Mouse (Mus musculus) MEL (cell line): ENCODE data around the gene Fam167b. TPM values are rescaled to one million over a fixed set of nuclear protein-coding genes. Genes with fewer than 3 reads are reported as not detected.
A peak's percentile ranks its signal among the peaks of the same experiment; 100 is the strongest.

Experiments
- DNase-seq: peaks from one replicate; pipeline ENCODE4 v3.0.0; 2011; ENCODE audit warnings: low read depth, low spot score
- H3K27ac ChIP-seq: 2 replicates; pipeline ENCODE4 v1.5.1; 2012; ENCODE audit warnings: low read depth, mild to moderate bottlenecking, control low read depth, low read length, moderate library complexity; ENCODE audit not compliant: control insufficient read depth
- H3K27me3 ChIP-seq, 2 experiments: fragments of 150-350 bp in 1 of 2; sonication (generic) in 1 of 2; 2 replicates each; pipeline ENCODE4 v1.6.1; 2012; ENCODE audit warnings: low read length in 2 of 2, mild to moderate bottlenecking in 2 of 2, improper control_type of control experiment in 1 of 2, moderate library complexity in 1 of 2; ENCODE audit not compliant: insufficient read depth in 2 of 2, control insufficient read depth in 1 of 2
- H3K36me3 ChIP-seq, 2 experiments: 2 replicates each; pipeline ENCODE4 v1.6.1; 2012 to 2014; ENCODE audit warnings: low read length in 2 of 2, improper control_type of control experiment in 1 of 2, inconsistent platforms in 1 of 2, mild to moderate bottlenecking in 1 of 2; ENCODE audit not compliant: insufficient read depth in 2 of 2, control insufficient read depth in 1 of 2
- H3K4me1 ChIP-seq, 2 experiments: fragments of 150-350 bp in 1 of 2; sonication (generic) in 1 of 2; 2 replicates each; pipeline ENCODE4 v1.6.1; 2012; ENCODE audit warnings: low read length in 2 of 2, improper control_type of control experiment in 1 of 2, mild to moderate bottlenecking in 1 of 2; ENCODE audit not compliant: insufficient read depth in 2 of 2, control insufficient read depth in 1 of 2
- H3K4me3 ChIP-seq, 2 experiments: fragments of 150-350 bp in 1 of 2; sonication (generic) in 1 of 2; 2 replicates each; pipeline ENCODE4 v1.5.1; 2012; ENCODE audit warnings: low read depth in 2 of 2, low read length in 2 of 2, mild to moderate bottlenecking in 2 of 2, moderate library complexity in 2 of 2, control low read depth in 1 of 2, improper control_type of control experiment in 1 of 2; ENCODE audit not compliant: control insufficient read depth in 1 of 2, insufficient read depth in 1 of 2
- H3K79me2 ChIP-seq: 2 replicates; pipeline ENCODE4 v1.6.1; 2012; ENCODE audit warnings: mild to moderate bottlenecking, low read length, moderate library complexity; ENCODE audit not compliant: control insufficient read depth, poor library complexity, insufficient read depth
- H3K9ac ChIP-seq: 2 replicates; pipeline ENCODE4 v1.6.1; 2012; ENCODE audit warnings: low read depth, mild to moderate bottlenecking, control low read depth, low read length, moderate library complexity; ENCODE audit not compliant: control insufficient read depth, poor library complexity, severe bottlenecking
- H3K9me3 ChIP-seq: fragments of 150-350 bp; sonication (generic); replicated peaks from 2 replicates; pipeline ENCODE4 v1.6.1; 2012; ENCODE audit warnings: mild to moderate bottlenecking, low read length, improper control_type of control experiment, moderate library complexity; ENCODE audit not compliant: insufficient read depth
- CHD1 ChIP-seq: IDR thresholded peaks from 2 replicates; pipeline ENCODE4 v1.6.1; 2012; ENCODE audit warnings: low read depth, mild to moderate bottlenecking, inconsistent platforms, low read length, improper control_type of control experiment
- CHD2 ChIP-seq: IDR thresholded peaks from 2 replicates; pipeline ENCODE4 v1.6.1; 2011; ENCODE audit warnings: low read length, improper control_type of control experiment
- CTCF ChIP-seq, 3 experiments: IDR thresholded peaks in 2 of 3; conservative IDR thresholded peaks in 1 of 3; 2 replicates each; pipeline ENCODE4 v1.5.1; 2011 to 2012; ENCODE audit warnings: low read length in 3 of 3, low read depth in 2 of 3, mild to moderate bottlenecking in 2 of 3, improper control_type of control experiment in 1 of 3, inconsistent platforms in 1 of 3, mixed read lengths in 1 of 3, moderate library complexity in 1 of 3; ENCODE audit not compliant: control insufficient read depth in 1 of 3, insufficient read depth in 1 of 3, poor library complexity in 1 of 3, severe bottlenecking in 1 of 3
- E2F4 ChIP-seq: IDR thresholded peaks from 2 replicates; pipeline ENCODE4 v1.6.1; 2011; ENCODE audit warnings: low read depth, low read length, improper control_type of control experiment, borderline replicate concordance
- ELF1 ChIP-seq: IDR thresholded peaks from 2 replicates; pipeline ENCODE4 v1.6.1; 2014; ENCODE audit warnings: low read depth, mild to moderate bottlenecking, inconsistent platforms, low read length, improper control_type of control experiment, moderate library complexity
- EP300 ChIP-seq, 2 experiments: IDR thresholded peaks; 2 replicates each; pipeline ENCODE4 v1.6.1; 2011; ENCODE audit warnings: improper control_type of control experiment in 2 of 2, low read length in 2 of 2, low read depth in 1 of 2, mild to moderate bottlenecking in 1 of 2
- ETS1 ChIP-seq: IDR thresholded peaks from 2 replicates; pipeline ENCODE4 v1.6.1; 2012; ENCODE audit warnings: low read depth, mild to moderate bottlenecking, inconsistent platforms, low read length, improper control_type of control experiment, moderate library complexity
- GABPA ChIP-seq: IDR thresholded peaks from 2 replicates; pipeline ENCODE4 v1.6.1; 2012; ENCODE audit warnings: low read depth, mild to moderate bottlenecking, inconsistent platforms, low read length, improper control_type of control experiment, moderate library complexity
- JUND ChIP-seq: IDR thresholded peaks from 2 replicates; pipeline ENCODE4 v1.6.1; 2011; ENCODE audit warnings: low read depth, mild to moderate bottlenecking, improper control_type of control experiment, low read length
- MAFK ChIP-seq: IDR thresholded peaks from 2 replicates; pipeline ENCODE4 v1.6.1; 2011; ENCODE audit warnings: low read depth, mild to moderate bottlenecking, low read length, improper control_type of control experiment, borderline replicate concordance
- MAZ ChIP-seq: IDR thresholded peaks from 2 replicates; pipeline ENCODE4 v1.6.1; 2012; ENCODE audit warnings: low read depth, mild to moderate bottlenecking, inconsistent platforms, low read length, improper control_type of control experiment
- MEF2A ChIP-seq: IDR thresholded peaks from 2 replicates; pipeline ENCODE4 v1.6.1; 2014; ENCODE audit warnings: low read depth, mild to moderate bottlenecking, inconsistent platforms, low read length, improper control_type of control experiment; ENCODE audit not compliant: poor library complexity, insufficient replicate concordance, severe bottlenecking; ENCODE audit errors: extremely low read depth
- MYC ChIP-seq: IDR thresholded peaks from 2 replicates; pipeline ENCODE4 v1.6.1; 2011; ENCODE audit warnings: low read depth, mild to moderate bottlenecking, low read length, improper control_type of control experiment, moderate library complexity
- POLR2AphosphoS2 ChIP-seq: IDR thresholded peaks from 2 replicates; pipeline ENCODE4 v1.6.1; 2011; ENCODE audit warnings: low read length, improper control_type of control experiment
- RCOR1 ChIP-seq: IDR thresholded peaks from 2 replicates; pipeline ENCODE4 v1.6.1; 2012; ENCODE audit warnings: low read depth, mild to moderate bottlenecking, inconsistent platforms, low read length, improper control_type of control experiment
- SIN3A ChIP-seq: IDR thresholded peaks from 2 replicates; pipeline ENCODE4 v1.6.1; 2012; ENCODE audit warnings: low read length, improper control_type of control experiment, inconsistent platforms
- SMC3 ChIP-seq: IDR thresholded peaks from 2 replicates; pipeline ENCODE4 v1.6.1; 2011; ENCODE audit warnings: low read depth, low read length, improper control_type of control experiment
- TCF12 ChIP-seq: IDR thresholded peaks from 2 replicates; pipeline ENCODE4 v1.6.1; 2014; ENCODE audit warnings: low read depth, mild to moderate bottlenecking, inconsistent platforms, low read length, improper control_type of control experiment, moderate library complexity
- UBTF ChIP-seq: IDR thresholded peaks from 2 replicates; pipeline ENCODE4 v1.6.1; 2012; ENCODE audit warnings: low read depth, mild to moderate bottlenecking, inconsistent platforms, low read length, improper control_type of control experiment, moderate library complexity, borderline replicate concordance; ENCODE audit not compliant: insufficient read depth
- USF2 ChIP-seq, 2 experiments: IDR thresholded peaks; 2 replicates each; pipeline ENCODE4 v1.6.1; 2011 to 2012; ENCODE audit warnings: improper control_type of control experiment in 2 of 2, low read length in 2 of 2, borderline replicate concordance in 1 of 2, inconsistent platforms in 1 of 2, low read depth in 1 of 2, mild to moderate bottlenecking in 1 of 2; ENCODE audit not compliant: insufficient read depth in 1 of 2
- ZMIZ1 ChIP-seq: IDR thresholded peaks from 2 replicates; pipeline ENCODE4 v1.6.1; 2012; ENCODE audit warnings: low read depth, mild to moderate bottlenecking, inconsistent platforms, low read length, improper control_type of control experiment, moderate library complexity
- polyA plus RNA-seq, 2 experiments: library from polyadenylated mRNA; stranded (reverse) in 1 of 2; unstranded in 1 of 2; fragments of >175 nt in 1 of 2; fragments of >200 nt in 1 of 2; gene quantifications; 2 replicates each; pipeline versions ENCODE4 v1.2.1 to v1.2.4; 2012; ENCODE audit warnings: low replicate concordance in 2 of 2, low read depth in 1 of 2; ENCODE audit not compliant: insufficient read length in 2 of 2, insufficient read depth in 1 of 2, missing spikeins in 1 of 2
- total RNA-seq: library from RNA; depleted of rRNA; stranded (reverse); fragments of 300-350 nt; gene quantifications from 2 replicates; pipeline ENCODE4 v1.2.3, GENCODE M21; 2012

The Fam167b gene
- total and polyA plus RNA-seq, 3 experiments = not detected

DNA sequence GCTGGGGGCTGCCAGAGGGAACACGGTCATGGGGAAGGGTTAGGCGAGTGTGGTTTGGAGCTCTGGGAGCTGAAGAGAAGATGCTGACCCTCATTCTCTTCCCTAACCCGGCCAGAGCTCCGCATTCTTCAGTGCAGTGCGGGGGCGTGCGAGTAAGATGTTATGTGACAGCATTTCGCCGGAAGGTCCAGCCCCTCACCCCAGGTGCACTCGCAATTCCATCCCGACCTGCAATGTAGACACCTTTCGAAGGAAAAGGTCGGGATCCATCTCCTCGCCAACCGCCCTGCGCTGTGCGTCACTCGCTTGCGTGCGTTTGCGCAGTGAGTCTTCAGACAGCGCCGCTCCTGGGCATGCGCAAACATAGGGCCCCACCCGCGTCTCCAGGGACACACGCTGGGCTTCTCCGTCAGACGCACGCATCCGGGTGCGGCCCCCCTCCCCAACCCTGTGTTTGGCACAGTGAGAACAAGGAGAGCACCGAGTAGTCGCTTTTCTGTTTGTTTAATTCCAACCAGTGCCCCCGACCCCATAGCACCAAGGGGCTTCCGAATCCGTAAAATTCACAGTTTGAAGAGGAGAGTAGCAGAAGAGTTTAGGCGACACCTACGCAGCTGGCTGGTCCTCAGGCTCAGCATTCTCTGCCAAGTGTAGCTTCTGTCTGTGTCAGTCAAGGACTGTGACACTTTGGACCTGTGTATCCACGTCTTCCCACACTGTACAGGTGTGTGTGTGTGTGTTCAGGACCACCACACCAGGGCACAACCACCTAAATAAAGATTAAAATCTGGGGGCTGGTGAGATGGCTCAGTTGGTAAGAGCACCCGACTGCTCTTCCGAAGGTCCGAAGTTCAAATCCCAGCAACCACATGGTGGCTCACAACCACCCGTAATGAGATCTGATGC lies 40.7 kb upstream of the Fam167b start, which contains the start of gene Iqcc (continued):
- TF ChIP-seq EP300 (IDR thresholded peaks at IDR 0.05; ENCODE audit: low read depth in 1 of 2, low read length in 2 of 2) (no peak), SMC3 (no peak), ZMIZ1 (peak; percentile 90), POLR2AphosphoS2 (peak; percentile 99), CTCF (IDR thresholded peaks at IDR 0.05 in 2 of 3, conservative IDR thresholded peaks at IDR 0.05 in 1 of 3; ENCODE audit: control insufficient read depth in 1 of 3, insufficient read depth in 1 of 3, low read depth in 2 of 3, low read length in 3 of 3, poor library complexity in 1 of 3, severe bottlenecking in 1 of 3) (0 out of 6 replicates have a peak, but pooled peaks of 1 of the 3 experiments have one; percentile 0), JUND (no peak), ELF1 (peak; percentile 72), TCF12 (no peak), MAZ (peak; percentile 83; the same call in 1 of the 2 replicates), USF2 (IDR thresholded peaks at IDR 0.05; ENCODE audit: borderline replicate concordance in 1 of 2, insufficient read depth in 1 of 2, low read depth in 1 of 2, low read length in 2 of 2) (no peak), MAFK (no peak), E2F4 (no peak), SIN3A (peak; percentile 91), CHD1 (no peak), ETS1 (peak; percentile 49; the same call in 1 of the 2 replicates), CHD2 (no peak)

DNA sequence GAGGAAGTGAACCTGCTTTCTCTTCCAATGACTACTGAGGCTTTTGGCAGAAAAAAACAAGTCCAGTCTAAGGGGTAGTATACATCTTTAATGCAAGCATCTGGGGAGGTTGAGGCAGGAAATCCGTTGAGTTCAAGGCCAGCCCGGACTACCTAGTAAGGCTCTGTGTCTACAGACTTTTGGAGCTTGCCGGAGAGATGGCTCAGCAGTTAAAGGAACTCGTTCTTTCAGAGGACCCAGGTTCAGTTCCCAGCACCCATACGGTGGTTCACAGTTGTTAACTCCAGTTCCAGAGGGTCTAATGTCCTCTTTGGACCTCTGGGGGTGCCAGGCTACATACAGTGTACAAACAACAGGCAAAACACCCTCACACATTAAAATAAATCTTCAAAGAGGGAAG lies 39.7 kb upstream of the Fam167b start:
- peaks cover 0 to 6% of the 10 kb centered on the region in 2 experiments; a peak in 1 of 4 replicates for H3K4me1 ChIP-seq
- peak overlapping the region; percentile 64 to 84 for H3K4me3 ChIP-seq
- no peak overlapping the region for H3K27ac ChIP-seq
- no peaks in the 10 kb centered on the region; a peak in 2 of 4 replicates for H3K36me3 ChIP-seq
- no peaks in the 10 kb centered on the region for H3K9me3 ChIP-seq
- H3K79me2 ChIP-seq = peaks cover 4% of the 10 kb centered on the region; the same call in 1 of the 2 replicates
- H3K27me3 ChIP-seq = no peaks in the 10 kb centered on the region
- peak overlapping the region; percentile 87 for H3K9ac ChIP-seq
- TF ChIP-seq MYC = no peak
- no peak for TF ChIP-seq CHD1
- no peak for TF ChIP-seq EP300 (IDR thresholded peaks at IDR 0.05; ENCODE audit: low read depth in 1 of 2, low read length in 2 of 2)
- TF ChIP-seq SMC3 = no peak
- TF ChIP-seq ETS1 = no peak
- TF ChIP-seq POLR2AphosphoS2 = no peak
- TF ChIP-seq CTCF (IDR thresholded peaks at IDR 0.05 in 2 of 3, conservative IDR thresholded peaks at IDR 0.05 in 1 of 3; ENCODE audit: control insufficient read depth in 1 of 3, insufficient read depth in 1 of 3, low read depth in 2 of 3, low read length in 3 of 3, poor library complexity in 1 of 3, severe bottlenecking in 1 of 3) = no peak
- TF ChIP-seq RCOR1 = no peak
- TF ChIP-seq USF2 (IDR thresholded peaks at IDR 0.05; ENCODE audit: borderline replicate concordance in 1 of 2, insufficient read depth in 1 of 2, low read depth in 1 of 2, low read length in 2 of 2) = no peak
- no peak for TF ChIP-seq UBTF
- no peak for TF ChIP-seq GABPA
- TF ChIP-seq E2F4 = no peak
- TF ChIP-seq MAZ = no peak
- no peak for TF ChIP-seq MEF2A
- DNase-seq = no peak
